Mouse (Mus musculus) stomach, embryonic 15.5 days (tissue): ENCODE results near the gene Gtf2h3. TPM values are rescaled to one million over a fixed set of nuclear protein-coding genes. Genes with fewer than 3 reads are reported as not detected.
"Not testable (repeated sequence)": the region's sequence is repeated elsewhere in the genome, so short reads cannot be mapped to it uniquely, and the experiment has no call there.

Experiments
- ATAC-seq: fragments of 200-750 bp; cut with Nextera tagmentation; 2 replicates; pipeline ENCODE4 v1.8.0; 2017; ENCODE audit warnings: low read depth, moderate number of reproducible peaks, moderate TSS enrichment; ENCODE audit not compliant: insufficient read depth, low FRiP score
- H3K27ac ChIP-seq: fragments of 300-500 bp; sonication (generic); 2 replicates; pipeline ENCODE4 v1.5.1; 2015; ENCODE audit warnings: mild to moderate bottlenecking, inconsistent platforms
- H3K27me3 ChIP-seq: fragments of 300-500 bp; sonication (generic); replicated peaks from 2 replicates; pipeline ENCODE4 v1.6.1; 2015; ENCODE audit warnings: inconsistent platforms
- H3K36me3 ChIP-seq: fragments of 300-500 bp; sonication (generic); 2 replicates; pipeline ENCODE4 v1.6.1; 2015; ENCODE audit warnings: inconsistent platforms
- H3K4me1 ChIP-seq: fragments of 300-500 bp; sonication (generic); 2 replicates; pipeline ENCODE4 v1.6.1; 2015; ENCODE audit warnings: inconsistent platforms
- H3K4me2 ChIP-seq: fragments of 300-500 bp; sonication (generic); 2 replicates; pipeline ENCODE4 v1.6.1; 2015; ENCODE audit warnings: mild to moderate bottlenecking, inconsistent platforms
- H3K4me3 ChIP-seq: fragments of 300-500 bp; sonication (generic); replicated peaks from 2 replicates; pipeline ENCODE4 v1.5.1; 2015; ENCODE audit warnings: inconsistent platforms
- H3K9ac ChIP-seq: fragments of 300-500 bp; sonication (generic); 2 replicates; pipeline ENCODE4 v1.6.1; 2015; ENCODE audit warnings: inconsistent platforms
- H3K9me3 ChIP-seq: fragments of 300-500 bp; sonication (generic); 2 replicates; pipeline ENCODE4 v1.6.1; 2016; ENCODE audit warnings: inconsistent platforms
- WGBS: fragments of 180-500 bp; shearing (Covaris S2); methylation state at CpG from one replicate; pipeline ENCODE4 v1.1.7; 2015; 5-methylcytosine and 5-hydroxymethylcytosine counted together
- polyA plus RNA-seq: library from polyadenylated mRNA; unstranded; fragments of >200 nt; fragmentation: Nextera tagmentation; extraction: Ambion mirVana; gene quantifications from 2 replicates; pipeline ENCODE4 v1.2.1, GENCODE M21; 2015

The Gtf2h3 gene
- polyA plus RNA-seq, 1 experiment from 2014 or later = 54.9 TPM

DNA sequence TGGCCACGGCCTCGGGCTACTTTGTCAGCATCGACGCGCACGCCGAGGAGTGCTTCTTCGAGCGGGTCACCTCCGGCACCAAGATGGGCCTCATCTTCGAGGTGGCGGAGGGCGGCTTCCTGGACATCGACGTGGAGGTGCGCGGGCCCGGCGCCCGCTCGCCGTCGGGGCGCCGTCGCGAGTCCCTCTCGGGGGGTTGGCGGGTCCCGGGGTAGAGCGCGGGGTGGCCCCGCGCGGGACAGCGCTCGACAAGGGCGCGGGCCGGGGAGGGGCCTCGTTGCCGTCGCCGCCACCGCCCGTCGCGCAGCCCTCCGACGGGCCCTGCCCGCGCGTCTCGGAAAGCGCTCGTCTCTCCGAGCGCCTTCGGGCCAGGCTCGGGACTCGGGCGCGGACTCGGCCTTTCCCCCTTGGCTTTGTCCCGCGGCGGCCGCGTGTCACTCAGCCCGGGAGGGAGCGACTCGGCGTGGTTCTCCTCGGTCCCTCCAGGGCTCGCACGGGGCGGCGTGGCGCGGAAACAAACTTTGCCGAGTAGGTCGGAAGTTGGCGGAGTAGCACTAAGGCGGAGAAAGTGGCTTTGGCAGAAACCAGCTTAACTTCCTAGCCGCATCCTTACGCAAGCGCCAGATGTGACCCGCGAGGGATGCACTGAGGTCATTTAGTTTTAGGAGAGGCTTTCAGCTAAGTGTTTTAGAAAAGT is 37.9 kb upstream of the Gtf2h3 start:
- peak overlapping the region; percentile 70 for H3K4me2 ChIP-seq
- peaks cover 23% of the 10 kb centered on the region for H3K4me1 ChIP-seq
- no peaks in the 10 kb centered on the region for H3K27me3 ChIP-seq
- under 1% methylated on average over 77 of the region's 89 CpGs for WGBS
- no peaks in the 10 kb centered on the region for H3K9me3 ChIP-seq
- H3K9ac ChIP-seq = peak overlapping the region; percentile 91
- peaks cover 21% of the 10 kb centered on the region for H3K36me3 ChIP-seq
- peak; percentile 72 for ATAC-seq
- peak overlapping the region; percentile 94 for H3K4me3 ChIP-seq
- H3K27ac ChIP-seq = peak overlapping the region; percentile 91

DNA sequence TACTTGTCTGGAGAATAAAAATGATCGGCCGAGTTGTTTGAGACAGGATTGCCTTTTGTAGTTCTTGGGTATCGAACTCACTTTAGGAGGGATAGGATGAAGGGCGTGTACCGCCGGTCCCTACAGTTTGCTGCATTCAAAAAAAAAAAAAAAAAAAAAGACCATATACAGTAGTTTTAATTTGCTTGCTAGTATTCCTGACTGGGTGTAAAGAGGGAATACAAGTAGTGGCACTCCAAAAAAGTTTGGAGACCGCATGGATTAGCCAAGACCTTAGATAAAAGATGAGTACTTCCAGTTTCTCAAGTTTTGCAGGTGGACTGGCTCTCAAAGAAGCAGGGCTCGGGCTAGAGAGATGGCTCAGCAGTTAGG is 37.4 kb upstream of the Gtf2h3 start:
- Histone ChIP-seq H3K27ac (peak overlapping the region; percentile 91), H3K27me3 (no peaks in the 10 kb centered on the region), H3K9ac (peak overlapping the region; percentile 91), H3K4me1 (peaks cover 21% of the 10 kb centered on the region), H3K9me3 (no peaks in the 10 kb centered on the region), H3K4me3 (peak overlapping the region; percentile 94), H3K36me3 (peaks cover 27% of the 10 kb centered on the region), H3K4me2 (peak overlapping the region; percentile 70)
- 5% methylated on average over 8 of the region's 8 CpGs for WGBS
- no peak for ATAC-seq

DNA sequence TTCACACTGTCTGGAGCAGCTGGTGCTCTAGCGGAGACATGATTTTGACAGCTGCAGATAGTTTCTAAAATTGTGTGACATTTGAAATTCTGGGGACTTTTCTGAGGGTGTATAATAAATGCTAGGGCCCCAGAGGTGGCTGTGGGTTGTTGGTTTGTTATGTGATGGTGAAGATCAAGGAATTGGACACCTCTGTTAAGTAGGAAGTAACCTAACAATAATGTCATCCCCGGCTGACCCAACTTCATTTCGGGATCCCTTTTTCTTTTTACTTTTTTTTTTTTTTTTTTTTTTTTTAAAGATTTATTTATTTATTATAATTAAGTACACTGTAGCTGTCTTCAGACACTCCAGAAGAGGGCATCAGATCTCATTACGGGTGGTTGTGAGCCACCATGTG is 28.2 kb upstream of the Gtf2h3 start:
- ATAC-seq, H3K4me3 ChIP-seq, H3K9me3 ChIP-seq, H3K9ac ChIP-seq, H3K27me3 ChIP-seq, H3K27ac ChIP-seq, H3K4me2 ChIP-seq: not testable (repeated sequence)
- Histone ChIP-seq H3K4me1 (peaks cover 12% of the 10 kb centered on the region), H3K36me3 (peaks cover 25% of the 10 kb centered on the region)
- WGBS = 73% methylated on average over 4 of the region's 4 CpGs

DNA sequence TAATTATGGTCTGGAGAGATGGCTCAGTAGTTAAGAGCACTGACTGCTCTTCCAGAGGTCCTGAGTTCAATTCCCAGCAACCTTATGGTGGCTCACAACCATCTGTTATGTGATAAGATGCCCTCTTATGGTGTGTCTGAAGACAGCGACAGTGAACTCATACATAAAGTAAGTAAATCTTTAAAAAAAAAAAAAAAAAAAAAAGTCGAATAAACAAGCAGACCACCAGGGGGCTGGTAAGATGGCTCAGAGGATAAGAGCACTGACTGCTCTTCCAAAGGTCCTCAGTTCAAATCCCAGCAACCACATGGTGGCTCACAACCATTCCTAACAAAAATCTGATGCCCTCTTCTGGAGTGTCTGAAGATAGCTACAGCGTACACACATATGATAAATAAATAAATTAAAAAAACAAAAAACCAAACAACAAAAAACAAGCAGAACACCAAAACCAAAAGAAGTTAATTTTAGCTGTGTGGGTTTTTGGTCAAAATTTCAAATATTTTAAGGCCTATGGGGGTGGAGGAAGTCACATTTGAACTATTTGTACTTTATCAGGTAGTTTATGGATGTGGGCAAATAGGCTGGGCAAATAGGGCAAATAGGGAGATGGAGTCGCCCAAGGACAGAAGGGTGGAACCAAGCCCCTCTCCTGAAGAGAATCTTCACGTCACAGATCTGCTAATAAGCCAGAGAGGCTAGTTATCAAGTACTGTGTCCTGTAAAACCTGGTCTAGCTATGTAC is 27.4 kb upstream of the Gtf2h3 start:
- Histone ChIP-seq H3K4me3 (peak overlapping the region; percentile 93), H3K4me2 (peak overlapping the region; percentile 79), H3K27ac (peak overlapping the region; percentile 86), H3K36me3 (peaks cover 21% of the 10 kb centered on the region), H3K4me1 (peaks cover 12% of the 10 kb centered on the region)
- 34% methylated on average over 5 of the region's 5 CpGs for WGBS
- not testable (repeated sequence) for H3K27me3 ChIP-seq, H3K9me3 ChIP-seq, H3K9ac ChIP-seq, ATAC-seq

DNA sequence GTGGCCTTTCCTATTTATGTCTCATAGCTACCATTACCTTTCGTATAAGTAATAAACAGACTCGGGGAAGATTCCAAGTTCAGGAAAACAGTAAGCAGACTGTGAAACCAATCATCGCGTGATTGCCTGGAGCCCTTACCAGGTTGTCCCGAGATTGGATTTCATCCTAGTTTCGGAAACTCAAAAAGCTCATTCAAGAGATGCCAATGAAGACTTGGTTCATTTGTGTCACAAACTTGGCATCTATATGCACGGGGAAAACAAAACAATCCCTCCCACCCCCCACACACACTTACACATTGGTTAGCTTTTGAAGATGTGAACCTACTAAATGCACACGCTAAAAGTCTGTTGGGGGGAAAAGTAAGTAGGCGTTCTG is 26.9 kb upstream of the Gtf2h3 start:
- ATAC-seq = no peak
- peaks cover 21% of the 10 kb centered on the region for H3K36me3 ChIP-seq

DNA sequence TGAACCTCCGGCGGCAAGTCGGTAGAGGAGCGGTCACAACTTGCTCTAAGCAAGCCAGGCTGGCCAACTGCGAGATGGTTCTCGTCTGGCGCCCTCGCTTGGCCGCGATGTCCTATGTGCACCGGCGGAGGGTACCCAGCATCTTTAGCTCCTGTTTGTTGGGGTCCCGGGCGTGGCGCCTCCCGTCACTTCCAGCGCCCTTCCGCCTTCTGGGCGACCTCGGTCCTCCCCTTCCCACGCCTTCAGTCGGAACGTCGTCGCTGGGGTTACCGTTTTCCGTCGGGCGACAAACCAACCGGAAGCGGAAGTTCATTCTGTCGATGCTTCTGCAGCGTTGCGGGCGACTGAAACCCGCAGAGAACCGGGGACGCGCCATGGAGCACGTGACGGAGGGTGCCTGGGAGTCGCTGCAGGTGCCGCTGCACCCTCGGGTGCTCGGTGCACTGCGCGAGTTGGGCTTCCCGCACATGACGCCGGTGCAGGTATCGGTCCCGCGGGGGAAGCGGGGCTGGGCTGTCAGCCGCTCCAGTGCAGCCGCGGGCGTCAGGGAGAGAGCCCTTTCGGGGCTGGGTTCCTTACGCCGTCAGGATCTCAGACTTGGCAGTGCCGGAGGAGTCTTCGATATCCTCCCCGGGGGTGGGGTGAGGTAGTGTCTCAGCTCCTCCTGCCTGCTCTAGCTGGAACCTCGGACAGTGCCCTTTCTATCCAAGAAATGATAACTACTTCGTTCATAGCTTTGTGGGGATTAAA is 26.2 kb upstream of the Gtf2h3 start, which contains the start of gene Ddx55:
Gene Ddx55, plus strand, starts transcription at position 307 of the 750 bp plus-strand sequence.
- H3K4me2 ChIP-seq = peak within 1 kb of the TSS; percentile 79
- H3K9me3 ChIP-seq = no peaks in the 10 kb centered on the region
- peaks cover 25% of the 10 kb centered on the region for H3K36me3 ChIP-seq
- peak within 1 kb of the TSS; percentile 61 for H3K9ac ChIP-seq
- under 1% methylated on average over 66 of the region's 66 CpGs for WGBS
- H3K4me3 ChIP-seq = peak within 1 kb of the TSS; percentile 93
- peak; percentile 84 for ATAC-seq
- H3K27me3 ChIP-seq = no peaks in the 10 kb centered on the region
- H3K27ac ChIP-seq = peak within 1 kb of the TSS; percentile 86
- peaks cover 12% of the 10 kb centered on the region for H3K4me1 ChIP-seq

More for the DNA sequence above, 26.9 kb upstream of the Gtf2h3 start:
- Histone ChIP-seq H3K9me3 (no peaks in the 10 kb centered on the region), H3K27ac (peak overlapping the region; percentile 86), H3K4me1 (peaks cover 12% of the 10 kb centered on the region), H3K4me3 (peak overlapping the region; percentile 93), H3K27me3 (no peaks in the 10 kb centered on the region), H3K4me2 (peak overlapping the region; percentile 79), H3K9ac (peak overlapping the region; percentile 61; the same call in 1 of the 2 replicates)
- 8% methylated on average over 9 of the region's 9 CpGs for WGBS

DNA sequence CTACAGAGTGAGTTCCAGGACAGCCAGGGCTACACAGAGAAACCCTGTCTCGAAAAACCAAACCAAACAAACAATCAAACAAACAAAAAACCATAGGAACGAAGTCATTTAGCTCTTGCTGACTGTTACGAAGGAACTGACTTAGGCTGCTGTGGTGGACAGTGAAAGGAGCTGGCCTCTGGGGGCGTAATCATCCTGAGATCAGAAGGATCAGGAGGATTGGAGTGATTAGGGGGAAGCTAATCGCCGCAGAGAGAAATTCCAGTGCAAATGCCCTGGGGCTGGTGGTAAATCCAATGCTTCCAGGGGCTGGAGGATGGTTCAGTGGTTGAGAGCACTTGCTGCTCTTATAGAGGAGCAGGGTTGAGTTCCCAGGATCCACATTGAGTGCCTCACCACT is 25.3 kb upstream of the Gtf2h3 start:
- Histone ChIP-seq H3K27ac (no peak overlapping the region), H3K36me3 (peaks cover 23% of the 10 kb centered on the region), H3K9ac (no peak overlapping the region), H3K9me3 (no peaks in the 10 kb centered on the region), H3K27me3 (no peaks in the 10 kb centered on the region), H3K4me1 (peaks cover 12% of the 10 kb centered on the region), H3K4me3 (peak overlapping the region; percentile 93), H3K4me2 (peak overlapping the region; percentile 79)
- WGBS = 70% methylated on average over 6 of the region's 6 CpGs
- no peak for ATAC-seq

DNA sequence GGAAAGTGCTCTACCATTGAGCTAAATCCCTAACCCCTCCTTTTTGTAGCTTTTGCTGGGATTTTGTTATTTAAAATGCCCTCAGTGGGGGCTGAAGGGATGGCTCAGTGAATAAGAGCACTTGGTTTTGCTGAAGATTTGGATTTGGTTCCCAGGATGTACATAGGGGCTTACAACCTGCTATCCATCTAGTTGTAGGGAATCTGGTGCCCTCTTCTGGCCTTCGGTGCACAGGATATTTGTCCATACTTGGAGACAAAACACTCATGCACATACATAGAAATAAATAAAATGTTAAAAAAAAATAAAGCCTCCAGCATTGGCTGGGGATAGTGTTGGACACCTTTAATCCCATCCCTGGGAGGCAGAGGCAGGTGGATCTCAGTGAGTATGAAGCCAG is 23.8 kb upstream of the Gtf2h3 start:
- Histone ChIP-seq H3K4me2 (no peak overlapping the region), H3K4me3 (no peak overlapping the region), H3K36me3 (peaks cover 20% of the 10 kb centered on the region), H3K27ac (no peak overlapping the region), H3K27me3 (no peaks in the 10 kb centered on the region), H3K9ac (no peak overlapping the region), H3K4me1 (peaks cover 12% of the 10 kb centered on the region), H3K9me3 (no peaks in the 10 kb centered on the region)
- WGBS = 72% methylated on average over 1 of the region's 1 CpGs
- no peak for ATAC-seq

DNA sequence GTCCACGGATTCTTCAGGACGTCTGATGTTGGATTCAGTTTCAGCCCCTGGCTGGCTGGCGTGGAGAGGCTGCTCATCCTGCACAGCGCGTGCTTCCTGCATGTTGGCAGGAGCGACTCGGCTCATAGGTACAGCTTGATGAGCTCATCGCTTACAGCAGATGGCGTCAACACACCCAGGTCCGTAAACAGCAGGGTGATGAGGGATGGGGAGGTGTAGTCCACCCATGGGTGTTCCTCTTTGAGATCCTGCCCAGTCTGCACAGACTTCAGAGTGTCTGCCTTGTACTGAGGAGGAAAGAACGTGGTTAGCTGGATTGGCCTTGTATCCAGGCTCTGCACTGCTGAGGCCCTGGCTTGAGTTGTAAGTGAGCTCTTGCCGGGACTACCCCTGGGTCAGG is 7.9 kb upstream of the Gtf2h3 start:
- H3K27ac ChIP-seq = no peak overlapping the region

DNA sequence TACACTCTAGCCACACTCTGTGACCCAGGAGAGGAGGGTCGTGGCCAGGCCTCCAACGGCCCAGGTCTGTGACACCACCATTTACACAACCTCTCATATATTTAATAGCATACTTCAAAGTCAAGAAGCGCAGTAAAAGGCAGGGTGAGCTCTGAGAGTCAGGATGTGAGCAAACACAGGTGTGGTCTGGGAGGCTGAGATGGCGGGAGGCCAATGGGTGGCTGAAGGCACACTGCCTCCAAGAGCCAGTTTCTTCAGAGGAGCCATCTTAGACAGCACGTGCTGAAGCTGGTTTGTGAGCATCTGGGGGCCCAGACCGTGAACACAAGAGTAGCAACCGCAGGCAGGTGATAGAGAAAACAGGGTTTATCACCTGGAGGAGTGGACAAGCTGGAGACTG is 3.5 kb upstream of the Gtf2h3 start:
- H3K9me3 ChIP-seq = no peaks in the 10 kb centered on the region
- 82% methylated on average over 7 of the region's 7 CpGs for WGBS
- no peak overlapping the region for H3K4me3 ChIP-seq
- H3K4me1 ChIP-seq = peaks cover 14% of the 10 kb centered on the region
- peaks cover 54% of the 10 kb centered on the region for H3K36me3 ChIP-seq
- H3K27me3 ChIP-seq = no peaks in the 10 kb centered on the region
- no peak overlapping the region for H3K4me2 ChIP-seq
- no peak overlapping the region for H3K27ac ChIP-seq
- ATAC-seq = no peak
- H3K9ac ChIP-seq = no peak overlapping the region

More for the DNA sequence above, 7.9 kb upstream of the Gtf2h3 start:
- H3K36me3 ChIP-seq = peaks cover 78% of the 10 kb centered on the region
- no peaks in the 10 kb centered on the region for H3K4me1 ChIP-seq
- H3K4me2 ChIP-seq = no peak overlapping the region
- H3K9me3 ChIP-seq = no peaks in the 10 kb centered on the region
- H3K4me3 ChIP-seq = no peak overlapping the region
- H3K27me3 ChIP-seq = no peaks in the 10 kb centered on the region
- ATAC-seq = 0 out of 2 replicates have a peak, but pooled peaks have one; percentile 35
- no peak overlapping the region for H3K9ac ChIP-seq
- WGBS = 88% methylated on average over 12 of the region's 12 CpGs

DNA sequence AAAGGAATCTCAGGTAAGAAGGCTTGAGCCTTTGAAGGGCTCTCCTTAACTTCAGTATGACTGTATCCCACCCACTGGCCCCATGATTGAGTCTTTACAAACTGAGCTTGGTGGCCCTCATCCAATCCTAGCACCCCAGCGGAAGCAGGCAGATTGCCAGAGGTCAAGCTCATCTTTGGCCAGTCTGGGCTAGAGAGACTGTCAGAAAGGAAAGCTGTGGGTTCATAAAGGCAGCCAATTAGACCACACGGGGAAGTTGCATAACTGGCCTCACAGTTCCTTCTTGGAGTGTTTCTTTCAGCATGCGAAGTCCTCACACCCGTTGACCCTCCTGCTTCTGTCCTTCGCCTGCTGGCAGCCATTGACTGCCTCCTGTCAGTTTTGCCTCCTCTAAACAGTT is 3.6 kb downstream of the Gtf2h3 start:
- H3K4me3 ChIP-seq = no peak overlapping the region
- H3K4me2 ChIP-seq = no peak overlapping the region
- peaks cover 14% of the 10 kb centered on the region for H3K4me1 ChIP-seq
- no peak for ATAC-seq
- no peaks in the 10 kb centered on the region for H3K27me3 ChIP-seq
- peaks cover 25% of the 10 kb centered on the region for H3K36me3 ChIP-seq
- H3K27ac ChIP-seq = no peak overlapping the region
- no peak overlapping the region for H3K9ac ChIP-seq
- WGBS = 79% methylated on average over 5 of the region's 5 CpGs
- no peaks in the 10 kb centered on the region for H3K9me3 ChIP-seq

DNA sequence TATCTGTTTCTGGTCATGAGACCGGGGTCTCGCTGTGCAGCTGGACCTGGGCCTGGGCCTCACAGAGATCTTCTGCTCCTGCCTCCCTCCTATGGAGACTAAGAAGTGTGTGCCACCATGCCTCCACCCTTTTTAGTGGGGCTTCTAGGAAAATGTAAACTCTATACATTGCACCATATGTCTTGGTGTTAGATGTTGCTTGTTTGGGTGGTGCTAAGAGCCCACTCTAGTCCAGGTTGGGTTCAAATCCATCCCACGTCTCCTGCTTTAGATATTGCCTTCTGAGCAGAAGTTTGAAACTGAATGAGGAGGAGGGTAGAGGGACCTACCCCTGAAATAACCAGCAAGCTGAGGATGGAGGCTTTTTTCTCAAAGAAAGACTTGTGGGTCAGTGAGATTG is 13.8 kb downstream of the Gtf2h3 start:
- Histone ChIP-seq H3K4me3 (no peak overlapping the region), H3K9me3 (no peaks in the 10 kb centered on the region), H3K4me2 (no peak overlapping the region), H3K36me3 (peaks cover 42% of the 10 kb centered on the region), H3K4me1 (no peaks in the 10 kb centered on the region), H3K27ac (no peak overlapping the region), H3K27me3 (no peaks in the 10 kb centered on the region), H3K9ac (no peak overlapping the region)
- no peak for ATAC-seq
- 93% methylated on average over 3 of the region's 3 CpGs for WGBS
